Mouse (Mus musculus): Measurements from ENCODE around the gene Kcmf1.
"Not testable (repeated sequence)": the region's sequence is repeated elsewhere in the genome, so short reads cannot be mapped to it uniquely, and the experiment has no call there.

The Kcmf1 gene

DNA sequence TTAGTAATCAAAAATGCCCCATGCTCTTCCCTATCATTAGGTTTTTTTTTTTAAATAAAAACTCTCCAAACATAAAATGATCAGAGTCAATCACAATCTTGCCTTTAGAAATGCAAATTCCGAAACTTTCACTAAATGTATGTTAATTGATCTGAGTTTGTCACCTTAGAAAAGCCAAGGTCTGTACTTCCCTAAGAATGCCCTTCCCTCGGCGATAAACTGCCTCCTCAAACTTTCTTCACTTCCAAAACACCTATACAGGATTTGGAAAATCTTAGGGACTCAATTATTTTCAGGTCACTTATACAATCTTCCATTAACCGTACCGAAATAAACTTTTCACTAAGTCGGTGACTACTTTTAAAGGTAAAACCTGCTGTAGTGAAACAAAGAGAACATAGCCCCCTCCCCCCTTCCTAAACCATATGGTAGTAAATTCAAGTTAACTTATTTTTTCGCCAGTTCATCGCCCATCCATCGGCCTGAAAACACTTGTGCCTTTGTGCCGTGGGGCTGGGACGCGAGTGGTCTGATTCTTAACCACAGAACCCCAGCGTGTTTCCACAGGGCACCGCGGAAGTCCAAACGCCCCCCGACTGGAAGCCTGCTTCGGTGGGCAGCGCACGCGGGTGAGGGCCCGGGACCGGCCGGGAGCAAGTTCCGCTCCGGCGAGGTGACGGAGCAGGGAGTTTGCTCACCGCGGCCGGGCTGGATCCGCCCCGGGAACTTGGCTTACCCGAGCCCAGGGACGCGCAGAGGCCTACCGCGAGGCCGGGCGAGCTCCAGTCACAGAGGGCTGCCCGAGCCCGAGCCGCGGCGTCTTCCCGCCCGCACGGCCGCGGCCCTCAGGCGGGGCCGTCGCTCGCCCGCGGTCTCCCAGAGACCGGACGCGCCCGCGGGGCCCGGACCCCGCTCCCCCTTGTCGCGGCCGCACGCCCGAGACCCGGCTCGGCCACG lies 1.3 kb downstream of the Kcmf1 start:
- peak; percentile 79 for DNase-seq

DNA sequence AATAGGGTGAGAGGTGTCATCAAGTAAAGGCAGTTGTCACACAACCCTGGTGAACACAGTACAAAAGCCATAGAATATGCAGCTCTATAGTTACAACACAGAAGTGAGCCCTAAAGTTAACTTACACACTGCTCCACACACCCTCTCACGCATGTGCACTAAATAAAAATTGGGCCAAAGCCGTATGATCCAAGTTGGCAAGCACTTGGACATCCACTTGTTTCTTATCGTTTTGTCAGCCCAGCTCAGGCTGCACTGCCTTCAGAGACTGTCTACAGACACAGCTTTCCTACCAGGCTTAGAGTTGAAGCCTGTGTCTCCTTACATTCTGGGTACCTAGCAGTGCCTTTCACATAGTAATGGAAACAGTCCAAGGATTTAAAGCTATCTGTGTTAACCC lies 4.8 kb downstream of the Kcmf1 start:
- DNase-seq = no peak

DNA sequence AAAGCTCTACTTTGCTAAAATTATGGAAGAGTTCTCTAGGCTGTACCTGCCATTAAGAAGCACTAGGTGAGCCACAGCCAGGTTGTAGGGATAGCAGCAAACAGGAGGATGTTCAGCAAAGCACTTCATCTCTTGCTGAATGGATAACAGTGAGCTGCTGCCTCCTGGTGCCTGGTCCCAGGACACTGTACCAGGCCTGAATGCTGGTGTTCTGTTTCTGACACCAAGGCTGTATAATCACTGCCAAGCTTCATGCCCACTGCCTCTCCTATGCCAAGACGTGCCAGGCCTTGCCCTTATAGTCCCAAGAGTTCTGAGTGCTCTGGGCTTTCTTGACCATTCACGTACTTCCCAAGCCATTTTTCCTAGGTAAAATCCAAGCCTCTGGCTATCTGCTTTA lies 8.5 kb downstream of the Kcmf1 start:
- no peak for DNase-seq

DNA sequence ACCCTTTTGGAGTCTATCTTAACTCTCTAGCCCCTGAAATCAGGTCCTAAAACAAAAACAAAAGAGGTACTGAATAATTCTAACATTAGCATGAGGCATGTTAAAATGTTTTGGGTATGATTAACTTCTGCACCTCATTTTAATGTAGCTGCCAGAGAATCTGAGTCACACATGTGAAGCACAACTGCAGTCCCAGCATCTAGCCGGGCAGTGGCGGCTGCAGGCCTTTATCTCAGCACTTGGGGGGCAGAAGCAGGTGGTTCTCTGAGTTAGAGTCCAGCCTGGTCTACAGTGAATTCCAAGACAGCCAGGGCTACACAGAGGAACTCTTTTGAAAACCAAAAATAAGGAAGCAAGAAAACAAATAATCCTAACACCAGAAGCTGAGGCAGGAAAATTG lies 11.1 kb downstream of the Kcmf1 start:
- no peak for DNase-seq

DNA sequence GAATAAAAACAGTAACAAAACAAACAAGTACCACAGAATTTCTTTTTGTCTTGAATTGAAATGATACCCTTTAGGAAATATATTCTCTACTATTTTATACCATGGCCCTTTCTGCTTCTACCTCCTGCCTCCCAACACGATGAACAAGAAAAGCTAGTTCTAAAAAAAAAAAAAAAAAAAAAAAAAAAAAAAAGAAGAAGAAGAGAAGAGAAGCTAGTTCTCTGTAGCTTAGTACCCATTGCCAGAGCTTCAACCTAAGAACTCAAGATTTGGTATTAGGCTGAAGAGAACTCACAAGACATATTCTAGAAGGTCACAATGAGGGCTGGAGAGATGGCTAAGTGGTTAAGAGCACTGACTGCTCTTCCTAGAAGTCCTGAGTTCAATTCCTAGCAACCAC lies 14.5 kb downstream of the Kcmf1 start:
- no peak for DNase-seq

DNA sequence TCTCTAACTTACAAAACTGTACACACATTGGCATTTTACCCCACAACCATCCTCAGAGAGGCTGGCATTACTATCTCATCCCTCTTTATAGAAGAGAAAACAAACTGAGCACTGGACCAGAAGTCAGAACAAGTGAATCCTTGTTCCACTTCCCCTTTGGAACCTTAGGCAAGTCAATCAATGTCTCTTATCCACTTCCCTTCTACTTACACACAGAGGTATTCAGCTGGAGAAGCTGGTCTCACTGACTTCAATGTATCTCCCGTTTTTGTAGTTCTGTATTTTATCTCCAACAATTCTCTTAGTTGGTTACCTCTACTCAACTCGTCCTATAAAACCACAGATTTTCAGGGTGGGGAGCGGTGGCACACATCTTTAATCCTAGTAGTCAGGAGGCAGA lies 15.0 kb downstream of the Kcmf1 start:
- no peak for DNase-seq

DNA sequence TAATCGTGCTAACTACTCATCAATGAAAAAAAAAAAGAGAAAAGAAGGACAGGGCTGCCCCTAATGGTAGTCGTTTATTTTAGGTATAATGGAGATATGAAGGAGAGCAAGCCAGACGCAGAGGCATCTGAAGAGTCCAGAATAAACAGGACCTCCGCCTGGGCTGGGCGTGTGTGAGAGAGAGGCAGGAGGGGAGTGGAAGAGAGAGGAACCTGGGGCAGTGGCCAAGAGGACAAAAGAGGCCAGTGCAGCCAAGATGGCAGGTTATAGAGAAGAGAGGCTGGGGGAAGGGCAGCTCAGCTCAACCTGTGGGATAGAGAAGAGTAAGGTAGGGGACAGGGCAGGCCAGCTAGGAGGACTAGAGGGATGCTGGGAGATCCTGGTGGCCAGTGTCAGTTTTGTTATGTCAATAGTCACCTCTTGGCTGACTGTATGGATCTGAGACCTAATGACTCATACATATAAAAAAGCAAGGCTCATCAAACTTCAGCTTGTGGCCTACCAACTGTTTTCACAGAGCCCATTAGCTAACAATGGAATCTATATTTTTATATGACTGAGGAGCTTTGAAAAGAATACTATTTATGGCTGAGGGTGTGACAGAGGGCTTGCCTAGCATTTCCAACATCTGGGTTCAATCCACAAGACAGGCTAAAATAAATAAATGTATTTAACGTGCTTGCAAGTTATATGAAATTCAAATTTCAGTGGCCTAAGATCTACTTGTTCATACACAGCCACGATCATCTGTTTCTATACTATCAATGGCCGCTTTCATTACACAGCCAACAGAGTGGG lies 16.9 kb downstream of the Kcmf1 start:
- no peak for DNase-seq

DNA sequence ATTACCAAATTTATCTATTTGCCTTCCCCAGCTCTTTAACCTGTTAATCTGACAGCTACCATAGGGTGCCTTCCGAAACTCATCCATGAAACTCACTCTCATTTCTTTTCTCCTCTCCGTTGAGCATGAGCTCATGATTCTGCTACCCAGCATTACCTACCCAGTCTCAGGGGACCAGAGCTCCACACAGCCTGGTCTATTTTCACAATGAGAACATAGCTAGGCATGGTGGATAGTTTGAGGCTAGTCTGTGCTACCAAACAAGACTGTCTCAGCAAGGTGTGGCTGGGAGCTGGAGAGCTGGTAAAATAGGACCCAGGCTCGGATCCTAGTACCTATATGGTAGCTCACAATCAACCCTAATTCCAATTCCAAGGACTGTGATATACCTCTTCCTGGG lies 17.6 kb downstream of the Kcmf1 start:
- DNase-seq = no peak

DNA sequence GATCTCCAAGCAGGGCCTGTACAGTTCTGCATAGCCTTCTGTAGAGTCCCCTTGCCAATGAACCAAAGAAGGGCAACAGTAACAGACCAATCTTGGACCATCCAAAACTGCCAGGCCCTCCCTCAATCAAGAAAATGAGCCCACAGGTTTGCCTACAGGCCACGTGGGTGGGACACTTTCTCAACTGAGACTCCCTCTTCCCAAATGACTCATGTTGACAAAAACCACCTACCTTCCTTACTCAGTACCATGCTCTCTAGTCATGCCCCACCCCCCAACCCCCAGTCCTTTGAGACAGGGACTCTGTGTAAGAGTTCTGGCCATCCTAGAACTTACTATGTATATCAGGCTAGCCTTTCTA lies 18.2 kb downstream of the Kcmf1 start:
- no peak for DNase-seq

DNA sequence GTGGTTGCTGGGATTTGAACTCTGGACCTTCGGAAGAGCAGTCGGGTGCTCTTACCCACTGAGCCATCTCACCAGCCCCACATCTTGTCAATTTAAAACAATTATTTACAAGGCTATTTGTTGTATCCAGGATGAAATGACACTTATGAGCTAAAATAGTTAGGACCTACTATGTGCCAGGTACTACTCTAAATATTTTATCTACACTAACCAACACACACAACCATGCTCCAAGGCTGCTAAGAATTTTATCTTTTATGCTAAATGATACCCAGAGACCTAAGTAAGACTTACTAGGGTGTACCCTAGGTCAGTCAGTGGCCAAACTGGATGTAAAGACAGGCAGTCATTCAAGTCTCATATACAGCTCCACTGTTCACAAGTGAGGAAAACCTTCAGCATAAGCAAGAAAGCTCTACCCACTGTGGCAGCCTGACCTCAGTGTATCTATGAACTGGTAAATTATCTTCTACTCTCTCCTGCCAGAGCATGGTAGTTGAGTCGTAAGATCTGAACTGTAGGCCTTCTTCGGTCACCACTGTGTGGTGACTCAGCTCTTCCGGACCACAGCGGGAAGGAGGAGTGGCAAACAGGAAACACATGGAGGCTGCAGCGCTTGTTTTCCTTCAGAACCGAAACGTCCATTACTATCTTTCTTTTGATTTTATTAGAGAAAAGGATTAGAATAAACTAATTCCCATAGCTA lies 18.7 kb downstream of the Kcmf1 start:
- DNase-seq = peak; percentile 55

DNA sequence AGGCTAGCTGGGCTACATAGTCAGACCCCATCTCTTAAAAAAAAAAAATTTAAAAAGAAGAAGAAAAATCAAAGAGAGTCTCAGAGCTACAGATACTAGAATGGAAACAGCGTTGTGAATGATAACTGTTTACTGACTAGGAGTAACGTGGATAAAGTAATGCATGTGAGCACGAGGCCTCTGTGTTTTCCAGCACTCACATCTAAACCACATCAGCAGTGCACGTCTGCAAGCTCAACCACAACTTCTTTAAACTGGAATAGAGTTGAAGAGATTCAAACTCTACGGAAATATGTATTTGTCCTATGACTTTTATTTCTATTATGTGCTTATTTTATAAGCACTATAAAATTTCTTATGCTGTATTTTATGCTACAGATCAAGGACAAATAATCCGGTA lies 23.1 kb downstream of the Kcmf1 start:
- DNase-seq = no peak

DNA sequence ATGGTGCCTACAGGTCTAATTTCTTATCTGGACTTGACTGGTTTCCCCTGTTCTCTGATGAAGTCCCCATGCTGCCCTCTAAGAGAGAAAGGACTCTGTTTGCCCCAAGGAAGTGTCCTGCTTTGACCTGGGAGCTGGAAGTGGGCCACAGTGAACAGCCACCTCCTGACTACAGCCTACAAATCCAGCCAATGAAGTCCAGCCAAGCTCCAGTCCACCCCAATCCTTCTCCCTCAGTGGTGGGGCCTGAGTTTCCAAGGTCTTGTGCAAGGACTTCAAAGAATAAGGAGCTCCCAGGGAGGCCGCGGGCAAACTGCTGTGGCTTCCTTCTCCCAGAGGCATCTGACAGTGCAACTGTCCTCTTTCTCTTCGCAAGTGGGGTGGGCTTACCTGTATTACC lies 26.4 kb downstream of the Kcmf1 start:
- DNase-seq = no peak

DNA sequence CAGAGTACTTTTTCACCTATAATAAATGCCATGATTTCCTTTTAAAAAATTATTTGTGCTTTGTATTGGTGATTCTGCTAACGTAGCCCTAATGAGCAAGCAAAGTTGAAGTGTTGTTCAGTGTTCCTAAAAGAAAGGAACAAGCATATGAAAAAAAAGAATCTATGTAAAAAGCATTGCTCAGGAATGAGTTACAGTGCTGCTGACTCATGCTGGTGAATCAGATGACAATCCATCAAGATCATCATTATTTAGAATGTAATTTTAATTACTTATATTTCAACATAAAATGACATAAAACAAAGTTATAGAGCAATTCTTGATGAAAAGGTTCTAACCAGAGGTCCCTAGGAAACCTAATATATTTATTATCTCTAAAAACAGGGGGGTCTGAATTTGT lies 27.5 kb downstream of the Kcmf1 start:
- DNase-seq = no peak

DNA sequence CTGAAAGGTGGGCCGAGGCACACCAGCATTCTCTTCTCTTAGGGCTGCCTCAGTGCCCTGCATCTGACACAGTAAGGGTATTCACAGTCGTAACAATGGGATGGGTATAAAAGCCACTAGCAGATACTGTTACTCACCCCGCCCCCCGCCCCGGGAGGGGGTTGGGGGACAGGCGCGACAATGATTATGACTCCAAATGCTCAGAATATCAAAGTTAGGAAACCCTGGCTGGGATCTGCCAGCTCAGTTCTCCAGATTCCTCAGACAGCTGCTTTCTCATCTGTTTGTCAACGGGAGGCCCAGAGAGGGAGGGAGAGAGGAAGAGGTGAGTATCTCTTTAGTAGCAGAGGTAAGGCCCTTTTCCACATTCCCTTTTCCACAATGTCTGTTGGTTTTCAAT lies 30.2 kb downstream of the Kcmf1 start:
- no peak for DNase-seq

DNA sequence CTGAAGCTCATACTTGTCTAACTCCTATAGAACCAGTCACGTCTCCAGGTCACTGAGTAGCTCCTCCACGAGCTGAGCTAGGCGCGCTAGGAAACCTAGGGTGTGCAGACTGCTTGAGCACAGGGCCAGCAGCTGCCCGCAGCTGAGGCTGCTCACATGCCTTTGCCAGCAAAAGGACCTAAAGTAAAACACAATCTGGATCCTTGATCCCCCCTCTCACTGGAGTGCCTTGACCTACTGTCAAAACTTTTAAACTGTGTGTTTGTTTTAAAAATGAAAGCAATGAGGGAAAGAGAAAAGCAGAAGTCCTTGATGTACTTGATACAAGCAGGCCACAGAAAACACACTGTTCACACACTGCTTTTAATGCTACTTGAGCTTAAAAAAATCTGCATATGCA lies 31.1 kb downstream of the Kcmf1 start:
- no peak for DNase-seq

DNA sequence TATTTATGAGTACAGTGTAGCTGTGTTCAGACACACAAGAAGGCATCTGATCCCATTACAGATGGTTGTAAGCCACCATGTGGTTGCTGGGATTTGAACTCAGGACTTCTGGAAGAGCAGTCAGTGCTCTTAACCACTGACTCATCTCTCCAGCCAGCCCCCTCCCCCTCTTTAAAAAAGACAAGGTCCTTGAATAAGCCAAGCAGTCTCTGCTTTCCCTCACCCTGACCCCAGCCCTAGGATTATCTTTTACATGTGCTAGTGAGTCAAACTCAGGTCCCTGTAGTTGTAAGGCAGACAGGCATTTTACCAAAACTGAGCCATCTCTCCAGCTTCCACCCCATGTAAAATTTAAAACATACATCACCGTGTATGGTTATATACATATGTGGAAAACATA lies 32.0 kb downstream of the Kcmf1 start:
- no peak for DNase-seq

DNA sequence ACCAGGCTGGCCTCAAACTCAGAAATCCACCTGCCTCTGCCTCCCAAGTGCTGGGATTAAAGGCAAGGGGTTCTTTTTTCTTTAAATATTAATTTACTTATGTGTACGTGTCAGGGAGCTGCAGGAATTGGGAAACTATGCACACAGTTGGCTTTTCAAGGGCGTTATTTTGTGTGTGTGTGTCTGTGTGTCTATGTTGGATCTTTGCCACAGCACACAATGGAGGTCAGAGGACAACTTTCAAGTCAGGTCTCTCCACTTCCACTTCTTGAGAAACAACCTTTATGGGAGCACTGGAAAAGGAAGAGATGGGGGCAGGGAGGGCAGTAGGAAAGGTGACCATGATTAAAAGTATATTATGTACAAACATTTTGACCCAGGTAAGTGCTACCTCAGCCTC lies 33.5 kb downstream of the Kcmf1 start:
- no peak for DNase-seq

DNA sequence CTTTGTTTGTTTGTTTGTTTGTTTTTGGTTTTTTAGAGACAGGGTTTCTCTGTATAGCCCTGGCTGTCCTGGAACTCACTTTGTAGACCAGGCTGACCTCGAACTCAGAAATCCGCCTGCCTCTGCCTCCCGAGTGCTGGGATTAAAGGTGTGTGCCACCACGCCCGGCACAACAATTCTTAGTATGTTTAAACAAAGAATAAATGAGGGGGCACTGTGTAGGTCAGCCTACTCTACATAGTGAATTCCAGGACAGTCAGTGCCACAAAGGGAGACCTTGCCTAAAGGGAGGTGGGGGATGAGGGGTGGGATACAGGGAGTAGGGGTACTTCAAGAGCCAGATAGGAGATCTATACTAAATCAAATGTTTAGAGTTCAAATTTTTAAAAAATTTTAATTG lies 37.1 kb downstream of the Kcmf1 start:
- not testable (repeated sequence) for DNase-seq

DNA sequence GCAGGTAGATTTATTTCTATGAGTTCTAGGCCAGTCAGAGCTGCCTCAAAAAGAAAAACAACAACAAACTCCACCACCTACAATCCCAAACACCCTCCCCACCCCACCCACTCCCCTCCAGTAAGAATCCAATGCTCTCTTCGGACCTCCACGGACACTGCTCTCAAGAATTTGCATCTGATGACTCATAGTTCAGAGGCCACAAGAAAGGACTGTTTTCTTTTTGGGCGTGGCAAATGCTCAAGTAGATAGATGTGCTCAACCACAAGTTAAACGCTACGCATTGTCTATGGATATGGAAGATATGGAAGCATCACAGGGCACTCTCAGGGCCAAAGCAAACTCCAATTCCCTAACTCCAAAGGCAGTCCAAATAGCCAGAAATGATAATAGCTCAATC lies 45.5 kb downstream of the Kcmf1 start:
- no peak for DNase-seq

DNA sequence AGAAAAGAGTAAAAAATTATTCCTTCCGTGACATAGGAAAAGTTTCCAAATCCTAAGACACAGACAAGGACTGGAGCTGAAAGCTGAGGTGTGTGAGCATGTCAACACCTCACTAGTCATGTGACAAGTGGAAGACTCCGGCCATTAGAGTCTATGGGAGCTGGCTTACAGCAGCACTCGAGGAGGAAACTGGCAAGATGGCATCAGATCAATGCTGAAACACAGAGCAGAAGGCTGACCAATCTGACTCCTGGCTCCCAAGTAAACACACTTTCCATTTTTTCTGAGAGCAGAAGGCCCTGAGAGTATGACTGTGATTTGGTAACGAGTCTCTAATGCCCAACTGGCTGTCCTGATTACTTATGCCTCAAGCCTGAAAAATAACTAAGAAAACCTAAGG lies 47.6 kb downstream of the Kcmf1 start:
- DNase-seq = no peak

DNA sequence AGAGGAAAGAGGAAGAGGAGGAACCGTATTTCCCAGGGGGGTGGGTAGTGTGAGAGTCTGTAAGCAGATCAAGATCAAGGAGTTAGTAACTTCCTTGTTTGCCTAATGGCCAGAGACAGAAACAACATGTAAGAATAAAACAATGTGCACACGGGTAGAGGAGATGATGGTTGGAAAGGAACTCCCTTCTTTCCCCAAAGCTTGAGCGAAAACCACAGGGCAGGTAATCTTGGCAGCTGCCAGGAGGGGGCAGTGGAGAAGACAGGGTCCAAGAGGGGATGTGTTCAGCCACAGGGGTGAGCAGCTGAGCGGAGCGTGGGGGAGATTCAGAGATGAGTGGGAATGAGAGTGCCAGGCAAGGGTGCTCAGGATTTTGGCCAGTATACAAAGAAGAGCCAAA lies 48.1 kb downstream of the Kcmf1 start:
- peak; percentile 43 for DNase-seq

DNA sequence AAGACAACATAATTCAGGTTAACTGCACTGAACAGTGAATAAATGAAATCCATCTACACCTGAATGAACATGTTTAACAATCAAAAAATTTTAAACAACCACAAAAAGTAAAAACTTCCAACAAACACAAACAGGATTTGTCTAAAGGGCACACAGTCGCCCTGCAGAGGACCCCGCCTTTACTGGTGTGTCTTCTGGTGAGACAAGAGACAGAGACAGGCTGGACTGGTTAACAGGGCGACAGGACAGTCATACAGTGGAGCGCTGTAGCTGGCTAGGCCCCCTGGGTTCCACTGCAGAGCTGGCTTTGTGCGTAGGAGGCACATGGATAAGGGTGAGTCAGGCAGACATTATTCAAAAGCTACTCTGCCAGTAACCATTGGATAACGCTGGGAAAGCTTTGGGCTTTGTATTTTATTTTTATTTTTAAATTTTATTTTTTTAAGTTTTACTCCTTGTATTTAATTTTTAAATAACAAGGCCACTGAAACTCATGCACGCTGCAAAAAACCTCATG lies 57.7 kb downstream of the Kcmf1 start:
- no peak for DNase-seq
